Mouse (Mus musculus) erythroid progenitor cell, adult 5-6 weeks (primary cell): ENCODE results near the gene Dynll2. TPM values are rescaled to one million over a fixed set of nuclear protein-coding genes. Genes with fewer than 3 reads are reported as not detected.

Experiments
- ATAC-seq: replicated peaks from 2 replicates; pipeline ENCODE4 v1.8.0; 2016; ENCODE audit warnings: moderate number of reproducible peaks, mild to moderate bottlenecking, moderate TSS enrichment, inconsistent platforms; ENCODE audit not compliant: poor library complexity, low FRiP score, severe bottlenecking
- total RNA-seq, 2 experiments: library from RNA; stranded (forward) in 1 of 2; stranded (reverse) in 1 of 2; fragments of 150-400 nt in 1 of 2; fragments of 186-747, 209-891 nt in 1 of 2; gene quantifications; 2 replicates each; pipeline versions ENCODE4 v1.2.3 to v1.2.4; 2015 to 2017; ENCODE audit warnings: low replicate concordance in 2 of 2

The Dynll2 gene
- total RNA-seq, 2 experiments from 2014 or later, result 1.5 to 8.4 TPM

DNA sequence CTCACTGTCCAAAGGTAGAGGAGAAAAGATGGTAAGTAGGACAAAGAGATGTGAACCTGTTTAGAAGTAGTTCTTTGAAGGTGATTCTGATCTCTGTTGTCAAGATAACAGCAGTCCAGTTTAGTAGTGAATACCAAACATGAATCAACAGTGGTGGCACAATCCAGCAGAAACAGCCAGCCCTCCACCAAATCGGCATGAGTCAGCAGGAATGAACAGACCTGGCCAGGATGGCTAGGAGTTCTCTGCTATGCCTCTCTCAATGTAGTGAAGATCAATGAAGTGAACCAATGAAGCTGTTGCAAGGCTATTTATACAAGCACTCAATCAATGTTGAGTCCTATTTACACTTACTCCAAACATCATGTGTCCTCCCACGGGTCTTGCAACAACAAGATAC lies 57.0 kb downstream of the Dynll2 start:
- ATAC-seq, result no peak

Other genes starting within 250 kb of the Dynll2 start
- 101 and 170 TPM in 2 replicates for gene Supt4a, start 250.0 kb downstream of the Dynll2 start, total RNA-seq (2015; ENCODE audit: low replicate concordance)
- gene Supt4a, start 250.0 kb downstream of the Dynll2 start, total RNA-seq (2017; ENCODE audit: low replicate concordance), result 27.0 and 66.5 TPM in 2 replicates
- gene Tspoap1, start 227.0 kb downstream of the Dynll2 start, total RNA-seq (2015; ENCODE audit: low replicate concordance), result 6.7 and 8.6 TPM in 2 replicates
- 9.2 and 21.3 TPM in 2 replicates for gene Tspoap1, start 227.0 kb downstream of the Dynll2 start, total RNA-seq (2017; ENCODE audit: low replicate concordance)
- gene Mpo, start 194.0 kb downstream of the Dynll2 start, total RNA-seq (2015; ENCODE audit: low replicate concordance), result 946 and 1,145 TPM in 2 replicates
- gene Mpo, start 194.0 kb downstream of the Dynll2 start, total RNA-seq (2017; ENCODE audit: low replicate concordance), result 341 and 501 TPM in 2 replicates
- not detected in 2 replicates for gene Lpo, start 159.2 kb downstream of the Dynll2 start, total RNA-seq (2015; ENCODE audit: low replicate concordance)
- not detected in 2 replicates for gene Lpo, start 159.2 kb downstream of the Dynll2 start, total RNA-seq (2017; ENCODE audit: low replicate concordance)
- gene Mks1, start 134.3 kb downstream of the Dynll2 start, total RNA-seq (2015; ENCODE audit: low replicate concordance), result not detected in 2 replicates
- gene Mks1, start 134.3 kb downstream of the Dynll2 start, total RNA-seq (2017; ENCODE audit: low replicate concordance), result not detected in 2 replicates
- gene Epx, start 112.0 kb downstream of the Dynll2 start, total RNA-seq (2015; ENCODE audit: low replicate concordance), result 13.0 and 18.4 TPM in 2 replicates
- 10.3 and 15.8 TPM in 2 replicates for gene Epx, start 112.0 kb downstream of the Dynll2 start, total RNA-seq (2017; ENCODE audit: low replicate concordance)
- not detected in 2 replicates for gene Olfr462, start 95.3 kb downstream of the Dynll2 start, total RNA-seq (2015; ENCODE audit: low replicate concordance)
- gene Olfr462, start 95.3 kb downstream of the Dynll2 start, total RNA-seq (2017; ENCODE audit: low replicate concordance), result not detected in 2 replicates
- gene Olfr463, start 90.1 kb downstream of the Dynll2 start, total RNA-seq (2015; ENCODE audit: low replicate concordance), result not detected in 2 replicates
- gene Olfr463, start 90.1 kb downstream of the Dynll2 start, total RNA-seq (2017; ENCODE audit: low replicate concordance), result not detected in 2 replicates
- not detected in 2 replicates for gene Olfr464, start 66.6 kb downstream of the Dynll2 start, total RNA-seq (2015; ENCODE audit: low replicate concordance)
- gene Olfr464, start 66.6 kb downstream of the Dynll2 start, total RNA-seq (2017; ENCODE audit: low replicate concordance), result not detected in 2 replicates
- gene Srsf1, start 59.8 kb upstream of the Dynll2 start, total RNA-seq (2015; ENCODE audit: low replicate concordance), result 312 and 323 TPM in 2 replicates
- gene Srsf1, start 59.8 kb upstream of the Dynll2 start, total RNA-seq (2017; ENCODE audit: low replicate concordance), result 485 and 568 TPM in 2 replicates
- gene Vezf1, start 80.7 kb upstream of the Dynll2 start, total RNA-seq (2015; ENCODE audit: low replicate concordance), result 29.6 and 37.3 TPM in 2 replicates
- 16.3 and 17.8 TPM in 2 replicates for gene Vezf1, start 80.7 kb upstream of the Dynll2 start, total RNA-seq (2017; ENCODE audit: low replicate concordance)
- gene Cuedc1, start 110.5 kb upstream of the Dynll2 start, total RNA-seq (2015; ENCODE audit: low replicate concordance), result 0.84 TPM in 1 of 2 replicates, not detected in the other
- 0.39 TPM in 1 of 2 replicates, not detected in the other for gene Cuedc1, start 110.5 kb upstream of the Dynll2 start, total RNA-seq (2017; ENCODE audit: low replicate concordance)
- 18.7 and 24.3 TPM in 2 replicates for gene Mrps23, start 216.9 kb upstream of the Dynll2 start, total RNA-seq (2015; ENCODE audit: low replicate concordance)
- gene Mrps23, start 216.9 kb upstream of the Dynll2 start, total RNA-seq (2017; ENCODE audit: low replicate concordance), result 15.8 and 23.1 TPM in 2 replicates